Mouse (Mus musculus) heart, postnatal 0 days (tissue): ENCODE measurements around the gene Rad54l2. TPM values are rescaled to one million over a fixed set of nuclear protein-coding genes. Genes with fewer than 3 reads are reported as not detected.

Experiments
- ATAC-seq: fragments of 200-750 bp; cut with Nextera tagmentation; 2 replicates; pipeline ENCODE4 v1.8.0; 2017; ENCODE audit warnings: low read depth, moderate number of reproducible peaks, moderate library complexity; ENCODE audit not compliant: insufficient read depth
- DNase-seq: peaks from one replicate; pipeline ENCODE4 v3.0.0-alpha.2; 2016; ENCODE audit warnings: low spot score
- H3K27ac ChIP-seq: fragments of 300-500 bp; sonication (generic); 2 replicates; pipeline ENCODE4 v1.5.1; 2014; ENCODE audit warnings: low read depth, mild to moderate bottlenecking
- H3K27me3 ChIP-seq: fragments of 300-500 bp; sonication (generic); 2 replicates; pipeline ENCODE4 v1.6.1; 2014; ENCODE audit warnings: low read length, mixed read lengths; ENCODE audit not compliant: control insufficient read depth, insufficient read depth
- H3K36me3 ChIP-seq: fragments of 300-500 bp; sonication (generic); replicated peaks from 2 replicates; pipeline ENCODE4 v1.6.1; 2014; ENCODE audit warnings: low read length, mixed read lengths; ENCODE audit not compliant: control insufficient read depth, insufficient read depth
- H3K4me1 ChIP-seq: fragments of 300-500 bp; sonication (generic); 2 replicates; pipeline ENCODE4 v1.6.1; 2014; ENCODE audit warnings: antibody characterized with exemption; ENCODE audit not compliant: control insufficient read depth, insufficient read depth
- H3K4me2 ChIP-seq: fragments of 300-500 bp; sonication (generic); 2 replicates; pipeline ENCODE4 v1.6.1; 2014; ENCODE audit warnings: low read depth, mild to moderate bottlenecking, low read length, moderate library complexity
- H3K4me3 ChIP-seq: fragments of 300-500 bp; sonication (generic); 2 replicates; pipeline ENCODE4 v1.5.1; 2014; ENCODE audit warnings: low read depth, low read length
- H3K9ac ChIP-seq: fragments of 300-500 bp; sonication (generic); replicated peaks from 2 replicates; pipeline ENCODE4 v1.6.1; 2014; ENCODE audit warnings: low read depth, low read length, mixed read lengths
- H3K9me3 ChIP-seq: fragments of 300-500 bp; sonication (generic); replicated peaks from 2 replicates; pipeline ENCODE4 v1.6.1; 2016; ENCODE audit warnings: low read length; ENCODE audit not compliant: control insufficient read depth
- CTCF ChIP-seq: IDR thresholded peaks from 2 replicates; pipeline ENCODE4 v1.5.1; 2016; ENCODE audit warnings: antibody characterized with exemption, control low read depth, low read depth
- EP300 ChIP-seq: IDR thresholded peaks from 2 replicates; pipeline ENCODE4 v1.6.1; 2016; ENCODE audit warnings: antibody characterized with exemption, low read depth
- WGBS: fragments of 180-500 bp; shearing (Covaris S2); extraction: QIAGEN DNeasy Blood & Tissue Kit; methylation state at CpG from one replicate; pipeline ENCODE4 v1.1.7; 2014; 5-methylcytosine and 5-hydroxymethylcytosine counted together
- polyA plus RNA-seq: library from polyadenylated mRNA; unstranded; fragments of >200 nt; fragmentation: Nextera tagmentation; extraction: Ambion mirVana; gene quantifications from 2 replicates; pipeline ENCODE4 v1.2.1, GENCODE M21; 2015
- total RNA-seq: library from RNA; depleted of rRNA; stranded (reverse); fragments of >200 nt; gene quantifications from 2 replicates; pipeline ENCODE4 v1.2.3, GENCODE M21; 2014; ENCODE audit warnings: low replicate concordance

Rad54l2 gene
- total and polyA plus RNA-seq, 2 experiments from 2014 or later = 1.9 to 10.8 TPM

- no peak overlapping the region for H3K4me2 ChIP-seq
- 89% methylated on average over 11 of the region's 11 CpGs for WGBS
- no peak for DNase-seq
Measured at GRCm38 (mm10) chr9:106692973-106693481, 96.0 kb downstream of the Rad54l2 start.

GRCm38 (mm10) chr9:106688834-106689233, 100.2 kb downstream of the Rad54l2 start:
- no peak for TF ChIP-seq CTCF
- no peak for TF ChIP-seq EP300
- WGBS = 76% methylated on average over 8 of the region's 8 CpGs
- Histone ChIP-seq H3K4me2 (no peak overlapping the region), H3K9ac (no peak overlapping the region), H3K27me3 (no peaks in the 10 kb centered on the region), H3K27ac (no peak overlapping the region), H3K4me3 (no peak overlapping the region), H3K36me3 (peaks cover 17% of the 10 kb centered on the region), H3K4me1 (0 out of 2 replicates have a peak, but pooled peaks cover 8% of the 10 kb centered on the region), H3K9me3 (no peaks in the 10 kb centered on the region)
- DNase-seq (no peak), ATAC-seq (no peak)

More at GRCm38 (mm10) chr9:106692973-106693481, 96.0 kb downstream of the Rad54l2 start:
- H3K4me3 ChIP-seq = no peak overlapping the region
- no peaks in the 10 kb centered on the region for H3K9me3 ChIP-seq
- H3K27me3 ChIP-seq = no peaks in the 10 kb centered on the region
- H3K9ac ChIP-seq = no peak overlapping the region
- TF ChIP-seq EP300 = no peak
- no peak for TF ChIP-seq CTCF
- no peak for ATAC-seq
- H3K4me1 ChIP-seq = no peaks in the 10 kb centered on the region
- H3K36me3 ChIP-seq = peaks cover 48% of the 10 kb centered on the region
- H3K27ac ChIP-seq = no peak overlapping the region

GRCm38 (mm10) chr9:106686983-106687650, 101.9 kb downstream of the Rad54l2 start:
- ATAC-seq = peak; percentile 57
- H3K4me2 ChIP-seq = peak overlapping the region; percentile 26
- H3K36me3 ChIP-seq = no peaks in the 10 kb centered on the region
- WGBS = 28% methylated on average over 8 of the region's 8 CpGs
- 0 out of 2 replicates have a peak, but pooled peaks cover 8% of the 10 kb centered on the region for H3K4me1 ChIP-seq
- no peaks in the 10 kb centered on the region for H3K9me3 ChIP-seq
- no peak for TF ChIP-seq EP300
- TF ChIP-seq CTCF = peak; percentile 83
- DNase-seq = peak; percentile 77
- no peak overlapping the region for H3K27ac ChIP-seq
- H3K27me3 ChIP-seq = no peaks in the 10 kb centered on the region
- no peak overlapping the region for H3K9ac ChIP-seq
- H3K4me3 ChIP-seq = no peak overlapping the region

- ATAC-seq = peak; percentile 83
- no peaks in the 10 kb centered on the region for H3K9me3 ChIP-seq
Measured at GRCm38 (mm10) chr9:106685249-106686101, 103.5 kb downstream of the Rad54l2 start, which contains the start of gene Tex264. Tex264 (minus strand) TSS chr9:106685927.

GRCm38 (mm10) chr9:106684918-106685248, 104.1 kb downstream of the Rad54l2 start:
- no peaks in the 10 kb centered on the region for H3K27me3 ChIP-seq
- 3% methylated on average over 13 of the region's 14 CpGs for WGBS
- DNase-seq (no peak), ATAC-seq (peak; percentile 22)
- peak overlapping the region; percentile 93 for H3K4me2 ChIP-seq
- peak overlapping the region; percentile 75 for H3K27ac ChIP-seq
- H3K4me1 ChIP-seq = 0 out of 2 replicates have a peak, but pooled peaks cover 8% of the 10 kb centered on the region
- peak overlapping the region; percentile 88 for H3K4me3 ChIP-seq
- peaks cover 14% of the 10 kb centered on the region for H3K36me3 ChIP-seq
- TF ChIP-seq CTCF (no peak), EP300 (no peak)
- no peaks in the 10 kb centered on the region for H3K9me3 ChIP-seq
- H3K9ac ChIP-seq = peak overlapping the region; percentile 76

More at GRCm38 (mm10) chr9:106685249-106686101, 103.5 kb downstream of the Rad54l2 start, which contains the start of gene Tex264:
- H3K4me2 ChIP-seq = peak within 1 kb of the TSS; percentile 93
- H3K9ac ChIP-seq = peak within 1 kb of the TSS; percentile 76
- H3K27ac ChIP-seq = peak within 1 kb of the TSS; percentile 75
- peaks cover 8% of the 10 kb centered on the region for H3K36me3 ChIP-seq
- peak within 1 kb of the TSS; percentile 88 for H3K4me3 ChIP-seq
- H3K4me1 ChIP-seq = 0 out of 2 replicates have a peak, but pooled peaks cover 8% of the 10 kb centered on the region
- WGBS = under 1% methylated on average over 69 of the region's 86 CpGs
- TF ChIP-seq EP300 = no peak
- no peak for TF ChIP-seq CTCF
- no peaks in the 10 kb centered on the region for H3K27me3 ChIP-seq
- peak; percentile 62 for DNase-seq
